Mouse (Mus musculus) embryo, embryonic 9.5 days (tissue): ENCODE measurements around the gene Vmn1r229.

Source experiments
- DNase-seq: peaks from one replicate; pipeline ENCODE4 v3.0.0-alpha.2; 2017; ENCODE audit errors: extremely low spot score

Vmn1r229 gene

DNA sequence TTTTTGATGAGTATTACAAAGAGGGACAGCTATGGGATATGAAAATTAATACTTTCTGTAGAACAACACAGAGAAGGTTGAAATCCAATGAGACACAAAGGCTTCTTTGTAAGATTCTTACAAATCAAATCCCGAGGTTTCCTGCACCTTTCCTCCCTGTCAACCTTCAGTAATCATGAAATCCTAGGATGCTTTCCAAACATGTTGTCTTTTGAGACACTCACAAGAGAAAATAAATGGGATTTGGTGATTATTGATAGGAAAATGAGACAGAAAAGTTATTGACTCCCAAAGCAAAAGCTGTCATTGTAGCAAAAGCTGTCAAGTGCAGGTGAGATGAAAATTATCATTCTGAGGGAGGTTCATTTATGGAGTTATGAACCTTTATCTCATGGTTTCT, at the start of gene Vmn1r229:
Vmn1r229 (plus strand) TSS at position 301 of the 400 bp plus-strand sequence.
- DNase-seq: no peak

DNA sequence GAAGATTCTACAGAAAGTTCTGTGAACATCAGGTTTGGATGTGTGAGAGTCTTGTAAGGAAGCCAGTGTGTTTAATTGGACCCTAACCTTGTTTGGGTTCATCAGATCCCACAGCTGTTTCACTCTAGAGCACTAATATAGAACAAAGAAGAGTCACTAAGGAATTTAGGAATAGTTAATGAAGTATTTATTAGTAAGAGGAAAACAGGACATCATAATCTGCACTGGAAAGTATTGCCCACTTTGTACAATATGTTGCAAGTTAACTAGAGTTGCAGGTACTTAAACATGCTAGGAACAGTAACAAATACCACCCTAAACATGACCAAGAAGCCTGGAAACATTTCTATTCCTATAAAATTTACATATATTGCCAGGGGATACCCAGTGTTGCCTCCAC, 25.3 kb upstream of the Vmn1r229 start, which contains the start of gene Vmn1r228:
Vmn1r228 (minus strand) TSS at position 101 of the 400 bp plus-strand sequence.
- DNase-seq: no peak

DNA sequence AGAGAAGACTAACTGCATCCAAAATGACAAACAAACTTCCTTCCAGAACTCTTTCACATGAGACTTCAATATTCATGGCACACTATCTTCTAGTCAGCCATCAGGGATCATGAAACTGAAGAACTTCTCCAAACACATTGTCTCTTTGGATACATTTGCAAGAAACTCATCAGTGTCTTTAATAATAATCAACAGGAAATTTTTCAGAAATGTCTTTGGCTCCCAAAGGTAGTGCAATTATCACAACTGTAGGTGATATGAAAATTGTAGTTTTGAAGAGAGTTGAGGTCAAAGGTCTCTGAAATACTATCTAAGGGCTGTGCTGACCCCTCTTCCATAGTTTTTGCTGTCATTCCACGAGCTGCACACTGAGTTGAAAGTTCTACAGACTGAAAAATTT, 28.8 kb downstream of the Vmn1r229 start, which contains the start of gene Vmn1r230:
Vmn1r230 (plus strand) TSS at position 301 of the 400 bp plus-strand sequence.
- DNase-seq: no peak
